Mouse (Mus musculus): ENCODE data around the gene Rab29. TPM values are rescaled to one million over a fixed set of nuclear protein-coding genes. Genes with fewer than 3 reads are reported as not detected.
A peak's percentile ranks its signal among the peaks of the same experiment; 100 is the strongest.
"Not testable (repeated sequence)": the region's sequence is repeated elsewhere in the genome, so short reads cannot be mapped to it uniquely, and the experiment has no call there.

Gene Rab29
- total RNA-seq (2017), result 20.0 and 27.5 TPM in 2 replicates

- ATAC-seq (replicated peaks; ENCODE audit: low read depth, poor library complexity, severe bottlenecking), result peak; percentile 97
Observed at GRCm38 (mm10) chr1:131867093-131867945, at the start of gene Rab29. Gene Rab29, plus strand, starts transcription at chr1:131867224.

GRCm38 (mm10) chr1:131820353-131820752 lies 46.7 kb upstream of the Rab29 start:
- not testable (repeated sequence) for ATAC-seq (replicated peaks; ENCODE audit: low read depth, poor library complexity, severe bottlenecking)

DNA sequence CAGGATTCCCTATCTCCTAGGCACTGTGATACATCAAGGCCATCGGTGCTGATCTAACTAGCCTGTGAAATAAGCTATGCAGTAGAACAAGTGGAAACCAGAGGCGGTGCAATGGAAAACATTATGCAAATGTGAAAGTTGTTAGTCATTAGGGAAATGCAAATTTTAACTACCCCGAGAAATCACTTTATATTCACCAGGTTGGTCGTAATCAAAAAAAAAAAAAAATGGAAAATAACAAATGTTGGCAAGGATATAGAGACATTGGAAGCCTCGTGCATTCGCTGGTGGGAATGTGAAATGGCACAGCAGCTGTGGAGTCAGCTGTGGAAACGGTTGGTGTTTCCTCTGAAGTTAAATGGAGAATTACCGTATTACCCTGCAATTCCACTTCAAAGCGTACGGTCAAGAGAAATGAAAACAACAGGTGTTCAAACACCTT lies 46.1 kb upstream of the Rab29 start:
- no peak for ATAC-seq (replicated peaks; ENCODE audit: low read depth, poor library complexity, severe bottlenecking)

DNA sequence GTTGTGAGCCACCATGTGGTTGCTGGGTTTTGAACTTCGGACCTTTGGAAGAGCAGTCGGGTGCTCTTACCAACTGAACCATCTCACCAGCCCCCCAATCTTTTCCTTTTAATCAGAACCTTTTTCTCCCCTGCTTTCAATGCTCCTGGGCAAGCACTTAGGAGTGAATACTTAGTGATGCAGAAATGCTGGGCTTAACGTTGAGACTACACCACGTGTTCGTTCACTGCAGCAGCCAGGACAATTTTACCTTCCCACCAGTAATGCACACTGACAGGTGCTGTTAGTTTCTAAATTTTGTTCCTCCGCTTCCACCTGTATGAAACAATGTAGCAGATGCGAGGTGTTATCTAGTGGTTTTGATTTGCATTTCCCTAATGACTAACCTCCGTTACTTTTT lies 44.7 kb upstream of the Rab29 start:
- no peak for ATAC-seq (replicated peaks; ENCODE audit: low read depth, poor library complexity, severe bottlenecking)

DNA sequence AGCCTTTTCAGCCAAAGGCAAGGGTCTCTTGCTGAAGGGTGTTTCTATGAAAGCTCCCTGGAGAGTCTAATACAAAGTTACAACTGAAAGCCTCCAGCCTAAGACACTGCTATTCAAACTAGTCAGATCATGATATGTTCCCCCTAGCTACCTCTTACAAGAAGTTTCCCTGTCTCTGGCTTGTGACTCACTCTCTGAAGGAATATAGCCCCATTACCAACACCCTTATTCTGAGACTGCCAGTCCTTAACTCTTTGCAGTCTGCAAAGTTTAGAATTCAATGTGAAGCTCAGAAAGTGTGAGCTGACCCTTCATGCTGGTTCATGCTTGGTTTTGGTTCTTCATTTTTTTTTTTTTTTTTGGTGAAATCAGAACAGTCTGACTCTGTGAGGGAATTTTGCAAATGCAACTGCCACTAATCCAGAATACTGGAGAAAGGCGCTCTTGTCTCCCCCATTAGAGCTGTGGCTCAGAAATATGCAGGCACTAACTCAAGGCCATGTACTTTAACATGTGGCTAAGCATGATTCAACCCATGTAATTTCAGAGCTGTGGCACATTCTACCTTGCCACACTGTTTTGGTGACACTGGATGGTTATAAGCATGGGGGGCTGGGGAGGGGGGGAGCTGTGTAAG lies 44.0 kb upstream of the Rab29 start:
- ATAC-seq (replicated peaks; ENCODE audit: low read depth, poor library complexity, severe bottlenecking), result no peak

DNA sequence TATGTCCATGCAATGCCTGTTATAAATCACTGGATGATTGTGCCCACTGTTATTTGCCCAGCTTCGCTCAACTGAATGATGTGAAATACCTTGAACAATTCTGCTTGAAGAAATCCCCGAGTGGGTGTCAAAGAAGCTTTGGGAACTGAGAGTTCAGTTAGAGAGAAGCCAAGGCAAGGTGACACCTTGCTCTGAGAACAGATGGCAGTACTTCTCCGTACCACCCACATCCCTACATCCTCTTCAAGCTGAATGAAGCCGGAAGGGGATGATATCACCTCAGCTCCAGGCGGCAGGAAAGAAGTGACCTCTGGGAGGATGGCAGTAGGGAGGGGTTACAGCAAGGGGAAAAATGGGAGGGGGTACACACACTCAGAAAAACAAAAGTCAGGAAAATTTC lies 43.5 kb upstream of the Rab29 start:
- ATAC-seq (replicated peaks; ENCODE audit: low read depth, poor library complexity, severe bottlenecking), result no peak

- no peak for ATAC-seq (replicated peaks; ENCODE audit: low read depth, poor library complexity, severe bottlenecking)
Observed at GRCm38 (mm10) chr1:131824528-131825181, 42.4 kb upstream of the Rab29 start.

DNA sequence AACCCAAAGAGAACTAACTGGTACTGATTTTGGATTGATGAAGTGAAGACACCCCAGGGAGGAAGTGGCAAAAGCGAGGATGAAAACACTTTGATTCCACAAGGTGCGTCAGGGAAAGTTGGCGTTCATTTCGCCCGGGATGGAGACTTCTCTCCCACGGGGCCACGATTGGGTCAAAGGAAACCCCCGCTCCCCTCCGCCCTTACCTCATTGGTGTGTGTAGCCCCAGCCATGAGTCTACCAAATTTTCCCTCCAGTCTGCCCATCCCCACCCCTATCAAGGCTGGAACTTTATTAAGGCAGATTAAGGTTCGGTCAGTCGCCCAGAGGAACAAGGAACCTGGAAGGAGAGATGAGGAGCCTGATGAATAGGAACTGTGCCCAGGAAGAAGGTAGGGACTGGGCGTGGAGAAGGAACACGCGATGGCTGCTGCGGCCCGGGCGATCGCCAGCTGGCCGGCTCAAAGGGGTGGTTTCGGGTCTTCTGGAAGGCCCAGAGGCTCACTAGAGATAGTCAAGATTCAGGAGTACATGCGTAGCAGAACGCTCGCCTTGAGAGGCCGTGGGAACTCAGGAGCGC lies 39.7 kb upstream of the Rab29 start, which contains the start of gene Slc41a1:
Gene Slc41a1 (plus strand): TSS at position 287 of the 580 bp plus-strand sequence.
- peak; percentile 27 for ATAC-seq (replicated peaks; ENCODE audit: low read depth, poor library complexity, severe bottlenecking)

DNA sequence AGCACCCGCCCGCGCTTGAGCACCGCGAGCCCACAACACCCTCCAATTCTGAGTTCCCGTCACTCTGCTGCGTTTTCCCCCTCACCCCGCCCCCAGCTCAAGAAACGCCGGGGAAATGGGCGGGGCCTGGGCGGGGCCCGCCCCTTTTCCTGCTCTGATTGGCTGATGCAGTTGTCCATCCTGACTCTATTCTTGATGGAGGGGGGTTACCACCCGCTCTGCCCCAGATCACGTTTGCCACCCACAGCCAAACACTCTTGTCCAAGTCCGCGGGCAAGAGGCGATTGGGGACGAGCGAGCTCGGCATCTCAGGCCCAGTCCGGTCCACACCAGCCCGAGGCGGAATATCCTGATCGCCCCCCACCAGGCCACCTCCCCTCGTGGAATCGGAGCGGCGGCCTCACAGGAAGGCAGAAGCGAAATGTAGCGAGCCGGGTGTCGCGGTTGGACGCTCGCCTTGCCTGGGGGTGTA lies 39.2 kb upstream of the Rab29 start:
- ATAC-seq (replicated peaks; ENCODE audit: low read depth, poor library complexity, severe bottlenecking), result peak; percentile 85

DNA sequence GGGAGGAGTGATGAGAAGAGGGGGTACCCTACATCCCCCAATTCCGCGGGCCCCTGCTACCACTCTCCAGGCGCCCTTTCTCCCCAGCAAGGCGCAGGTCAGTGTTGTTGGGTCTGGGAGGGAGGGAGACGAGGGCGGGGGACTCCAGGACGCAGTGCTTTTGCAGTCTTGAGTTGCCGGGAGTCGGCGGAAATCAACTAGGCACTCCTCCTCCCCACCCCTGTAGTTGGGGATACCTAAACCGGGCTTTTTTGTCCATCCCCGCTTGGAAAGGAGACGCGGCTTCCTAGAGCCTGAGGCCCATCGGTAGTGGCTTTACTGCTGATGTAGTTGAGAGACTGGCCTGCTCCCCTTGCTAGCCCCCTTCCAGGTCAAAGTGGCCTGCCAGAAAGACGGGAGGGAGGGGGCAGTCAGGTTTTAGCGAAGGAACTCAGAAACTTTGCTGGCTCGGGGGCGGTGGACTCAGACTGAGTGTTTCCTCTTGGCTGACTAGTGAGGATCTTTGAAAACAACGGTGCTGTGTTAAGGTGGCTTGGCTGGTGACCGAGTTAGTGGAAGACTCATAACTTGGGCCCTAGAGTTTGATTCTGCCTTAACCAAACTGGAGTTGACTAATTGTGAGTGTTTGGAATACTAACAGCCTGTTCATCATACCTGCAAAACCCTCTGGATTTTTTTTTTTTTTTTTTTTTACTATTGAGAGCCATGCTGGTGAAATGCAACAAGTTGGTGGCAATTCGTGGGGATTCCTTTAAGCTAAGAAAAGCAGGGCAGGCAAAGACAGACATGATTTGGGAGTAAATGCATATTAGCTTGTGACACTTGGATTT lies 38.5 kb upstream of the Rab29 start:
- peak; percentile 20 for ATAC-seq (replicated peaks; ENCODE audit: low read depth, poor library complexity, severe bottlenecking)

DNA sequence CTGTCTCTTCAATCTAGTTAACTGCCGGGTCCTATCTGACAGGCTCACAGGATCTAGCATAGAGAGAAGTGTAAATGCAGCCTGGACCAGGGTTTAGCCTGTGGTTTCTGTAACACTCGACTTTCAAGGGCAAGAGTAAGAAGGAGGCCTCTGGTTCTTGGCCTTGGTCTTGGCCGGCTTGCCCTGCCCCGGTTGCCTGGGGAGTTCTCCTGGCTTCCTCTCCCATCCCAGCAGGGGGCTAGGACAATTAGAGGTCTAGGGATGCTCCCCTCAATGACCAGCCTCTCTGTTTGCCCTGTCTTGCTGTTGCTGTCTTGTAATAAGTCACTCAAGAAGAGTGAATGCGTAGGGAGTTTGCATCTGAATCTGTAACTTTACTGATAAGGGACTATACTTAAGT lies 37.7 kb upstream of the Rab29 start:
- no peak for ATAC-seq (replicated peaks; ENCODE audit: low read depth, poor library complexity, severe bottlenecking)

GRCm38 (mm10) chr1:131830561-131830960 lies 36.5 kb upstream of the Rab29 start:
- no peak for ATAC-seq (replicated peaks; ENCODE audit: low read depth, poor library complexity, severe bottlenecking)

DNA sequence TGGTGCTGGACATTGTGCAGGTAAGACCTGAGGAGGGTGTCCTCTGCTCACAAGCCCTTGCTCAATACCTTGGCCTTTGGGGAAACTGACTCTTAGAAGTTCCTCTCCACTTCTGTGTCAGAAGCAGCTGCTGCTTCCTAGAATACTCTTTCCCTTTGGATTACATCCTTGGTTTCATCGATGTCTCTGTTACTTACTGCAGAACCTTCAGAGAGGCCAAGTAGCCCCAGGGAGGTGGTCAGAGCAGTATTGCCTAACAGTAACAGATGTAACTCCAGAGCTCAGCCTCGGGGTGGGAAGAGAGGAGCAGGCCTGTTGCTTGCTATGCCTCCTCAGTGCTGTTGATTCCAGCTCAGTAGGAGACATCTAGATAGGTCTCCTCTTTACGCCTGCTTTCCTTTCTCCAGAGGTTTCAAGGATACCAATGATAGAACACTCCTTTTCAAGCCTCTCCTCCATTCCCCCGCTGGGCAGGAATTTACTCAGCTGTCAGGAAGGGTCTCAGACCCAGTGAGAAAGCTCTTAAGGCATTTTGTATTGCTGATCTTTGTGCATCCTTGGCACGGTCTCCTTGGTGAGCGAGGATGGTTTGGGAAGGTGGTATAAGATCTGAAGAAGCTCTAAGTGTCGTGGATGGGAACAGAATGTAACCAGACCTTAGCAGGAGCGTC lies 35.9 kb upstream of the Rab29 start:
- ATAC-seq (replicated peaks; ENCODE audit: low read depth, poor library complexity, severe bottlenecking), result no peak

DNA sequence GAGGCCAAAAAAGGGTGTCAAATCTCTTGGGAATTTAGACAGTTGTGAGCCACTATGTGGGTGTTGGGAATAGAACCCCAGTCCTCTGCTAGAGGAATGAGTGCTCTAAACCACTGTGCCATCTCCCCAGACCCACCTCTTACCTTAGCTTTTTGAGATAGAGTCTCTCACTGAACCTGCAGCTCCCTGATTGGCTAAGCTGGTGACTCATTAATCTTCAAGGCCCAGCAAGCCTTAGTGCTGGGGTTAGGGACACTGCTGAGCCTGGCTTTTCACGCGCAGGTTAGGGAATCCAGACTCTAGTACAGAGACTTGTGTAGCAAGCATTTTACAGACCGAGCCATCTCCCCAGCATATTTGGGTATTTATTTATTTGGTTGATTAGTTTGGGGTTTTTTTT lies 30.0 kb upstream of the Rab29 start:
- no peak for ATAC-seq (replicated peaks; ENCODE audit: low read depth, poor library complexity, severe bottlenecking)

DNA sequence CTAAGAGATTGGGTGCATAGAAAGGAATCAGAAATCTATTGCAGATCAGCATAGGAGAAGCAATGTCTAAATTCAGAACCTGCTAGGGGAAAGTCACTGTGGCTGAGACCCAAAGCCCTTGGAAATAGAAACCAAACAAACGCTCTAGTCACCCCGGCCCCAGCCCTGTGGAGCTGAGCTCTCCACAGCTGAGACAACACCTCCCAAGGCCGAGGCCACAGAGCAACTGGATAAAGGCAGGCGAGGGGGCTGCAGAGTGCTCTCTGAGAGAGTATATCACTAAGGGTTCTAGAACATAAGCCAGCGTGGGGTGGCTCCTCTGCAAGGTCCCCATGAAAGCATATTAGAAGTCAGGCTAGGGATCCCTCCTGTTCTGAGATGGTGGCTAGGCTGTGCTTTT lies 28.5 kb upstream of the Rab29 start:
- ATAC-seq (replicated peaks; ENCODE audit: low read depth, poor library complexity, severe bottlenecking), result no peak

DNA sequence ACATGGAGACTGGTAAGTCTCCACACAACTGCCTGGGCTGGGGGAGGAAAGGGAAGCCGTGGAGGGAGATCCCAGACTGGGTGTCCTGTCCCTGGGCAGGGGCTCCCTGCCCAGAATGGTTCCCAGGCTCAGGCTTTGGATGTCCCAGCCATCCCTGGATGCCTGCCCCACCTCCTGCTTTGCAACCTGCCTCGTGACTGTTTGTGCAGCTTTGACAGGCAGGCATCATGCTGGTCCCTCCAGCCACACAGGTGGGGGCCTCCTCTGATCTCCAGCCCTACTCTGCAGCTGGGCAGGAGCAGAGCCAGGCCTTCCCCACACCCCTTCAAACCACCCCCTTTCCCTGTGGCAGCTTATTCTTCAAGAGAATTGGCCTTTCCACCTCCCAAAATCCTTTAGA lies 27.7 kb upstream of the Rab29 start:
- no peak for ATAC-seq (replicated peaks; ENCODE audit: low read depth, poor library complexity, severe bottlenecking)

- no peak for ATAC-seq (replicated peaks; ENCODE audit: low read depth, poor library complexity, severe bottlenecking)
Observed at GRCm38 (mm10) chr1:131842221-131842620, 24.8 kb upstream of the Rab29 start.

- no peak for ATAC-seq (replicated peaks; ENCODE audit: low read depth, poor library complexity, severe bottlenecking)
Observed at GRCm38 (mm10) chr1:131843758-131844157, 23.3 kb upstream of the Rab29 start.

DNA sequence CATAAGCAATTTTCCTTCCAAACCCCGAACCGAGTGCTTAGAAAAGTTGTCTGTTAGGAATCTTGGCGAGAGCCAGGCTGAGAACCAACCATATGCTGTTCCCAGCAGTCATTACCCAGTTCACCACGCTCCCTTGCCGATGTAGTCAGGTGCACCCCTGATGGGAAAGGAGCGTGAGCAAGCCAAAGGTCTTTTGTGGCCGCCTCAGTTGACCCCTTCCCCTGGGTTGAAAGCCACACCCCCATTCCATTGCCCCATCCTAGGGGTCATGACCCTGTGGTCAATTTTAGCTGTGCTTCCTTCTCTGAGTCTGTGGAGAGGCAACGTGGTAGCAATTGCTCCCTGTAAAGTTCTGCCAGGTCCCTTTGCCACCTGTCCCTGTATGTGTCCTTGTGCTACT lies 22.1 kb upstream of the Rab29 start:
- ATAC-seq (replicated peaks; ENCODE audit: low read depth, poor library complexity, severe bottlenecking), result no peak
